Mouse (Mus musculus) layer of hippocampus, adult 2 months (tissue): ENCODE measurements at regions not wholly inside any gene's neighbourhood (a gene's known extent, or its start where the extent isn't known, plus 50 kb on each side); places are given as distances from the start of the nearest gene placed in this dataset.

ENCODE experiments used
- DNase-seq, 2 experiments: peaks; one replicate each; pipeline ENCODE4 v3.0.0; 2022; ENCODE audit warnings: low spot score in 2 of 2
- H3K27ac ChIP-seq: fragments of 200-600 bp; 2 replicates; pipeline ENCODE4 v1.8.1; 2022
- H3K4me3 ChIP-seq: fragments of 200-600 bp; 2 replicates; pipeline ENCODE4 v1.8.1; 2022; ENCODE audit warnings: mild to moderate bottlenecking
- CTCF ChIP-seq: fragments of 200-600 bp; conservative IDR thresholded peaks from 2 replicates; pipeline ENCODE4 v1.8.1; 2022; ENCODE audit warnings: antibody characterized with exemption, mild to moderate bottlenecking, moderate library complexity

DNA sequence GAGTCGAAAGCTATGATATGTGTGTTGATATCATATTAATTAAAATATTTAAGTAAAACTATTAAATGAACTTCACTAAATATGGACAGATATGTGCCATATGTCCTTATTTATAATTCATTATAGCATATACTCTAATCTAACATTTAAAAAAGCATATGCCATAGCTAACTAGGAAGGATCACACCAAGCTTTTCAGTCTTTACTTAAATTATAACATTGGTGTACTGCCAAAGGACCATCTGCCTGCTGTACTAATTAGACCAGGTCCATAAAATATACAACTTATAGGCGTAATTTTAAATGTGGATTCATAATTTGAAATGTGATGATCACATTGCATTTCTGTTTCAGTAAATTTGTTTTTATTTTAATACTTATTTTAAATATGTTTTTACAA lies 651.9 kb upstream of the Klhl1 start:
- no peak overlapping the region for H3K27ac ChIP-seq
- no peak overlapping the region for H3K4me3 ChIP-seq
- TF ChIP-seq CTCF, result no peak
- no peak for DNase-seq

GRCm38 (mm10) chr14:97165793-97166192 lies 646.9 kb upstream of the Klhl1 start:
- DNase-seq, result no peak

GRCm38 (mm10) chr14:97148997-97149653 lies 630.2 kb upstream of the Klhl1 start:
- DNase-seq, result no peak
- no peak overlapping the region for H3K4me3 ChIP-seq
- no peak overlapping the region for H3K27ac ChIP-seq
- TF ChIP-seq CTCF, result no peak

More at GRCm38 (mm10) chr14:97165793-97166192, 646.9 kb upstream of the Klhl1 start:
- Histone ChIP-seq H3K27ac (no peak overlapping the region), H3K4me3 (no peak overlapping the region)
- TF ChIP-seq CTCF, result no peak

DNA sequence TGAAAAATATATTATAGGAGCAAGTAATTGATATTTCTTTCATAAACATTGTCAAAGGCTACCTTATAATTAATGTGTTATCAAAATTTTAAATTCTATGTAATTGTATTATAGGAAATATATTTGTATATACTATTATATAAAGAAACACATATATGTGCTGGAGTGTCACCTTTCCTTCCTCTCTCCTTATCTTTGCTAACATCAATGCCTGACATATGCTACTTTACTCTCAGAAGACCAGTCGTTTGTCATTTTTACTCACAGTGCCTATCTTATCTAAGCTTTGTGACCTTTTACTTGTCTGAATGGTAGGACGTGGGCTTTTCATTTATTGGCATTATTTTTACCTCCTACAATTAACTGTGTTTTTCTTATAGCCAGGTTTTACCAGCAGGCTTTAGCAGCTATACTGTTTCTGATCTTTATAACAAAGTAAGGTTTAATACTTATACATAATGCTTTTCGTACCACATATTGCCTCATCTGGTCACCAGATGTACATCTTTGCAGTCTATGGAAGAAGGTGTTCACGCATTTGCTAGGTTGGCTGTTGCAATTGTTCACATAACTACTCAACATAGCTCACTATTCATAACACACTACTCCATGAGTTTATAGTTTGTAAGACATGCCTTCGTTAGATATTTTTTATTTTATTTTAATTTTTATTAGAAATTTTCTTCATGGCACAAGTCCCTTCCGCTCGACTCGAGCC lies 597.2 kb upstream of the Klhl1 start:
- no peak for TF ChIP-seq CTCF
- Histone ChIP-seq H3K27ac (no peak overlapping the region), H3K4me3 (no peak overlapping the region)
- no peak for DNase-seq

DNA sequence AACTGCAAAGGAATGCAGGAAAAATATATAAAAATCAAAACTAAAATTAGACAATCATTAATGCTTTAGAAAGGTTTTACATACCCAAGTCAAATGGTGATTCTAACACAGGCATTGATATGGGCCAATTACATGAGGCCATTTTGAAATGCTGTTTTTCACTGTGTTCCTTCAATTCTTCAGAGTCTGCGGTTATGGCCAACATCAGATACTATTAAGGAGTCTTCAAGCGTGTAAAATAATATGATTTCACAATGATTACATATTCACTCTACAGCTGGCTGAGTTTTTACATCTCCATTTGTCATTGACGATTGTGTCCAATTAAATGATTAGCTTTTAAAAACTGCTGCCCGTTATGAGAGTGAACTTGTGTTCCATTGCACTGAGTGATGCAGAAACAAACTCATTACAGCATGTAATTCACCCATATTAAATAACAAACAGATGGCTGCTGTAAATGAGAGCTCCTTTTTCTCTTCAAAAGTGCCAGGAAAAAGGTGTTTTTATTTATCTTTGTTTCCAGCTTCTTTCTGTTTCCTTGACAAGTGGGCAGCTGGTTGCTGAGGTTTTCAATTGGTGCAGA lies 582.3 kb upstream of the Klhl1 start:
- Histone ChIP-seq H3K4me3 (no peak overlapping the region), H3K27ac (no peak overlapping the region)
- no peak for TF ChIP-seq CTCF
- DNase-seq, result no peak

DNA sequence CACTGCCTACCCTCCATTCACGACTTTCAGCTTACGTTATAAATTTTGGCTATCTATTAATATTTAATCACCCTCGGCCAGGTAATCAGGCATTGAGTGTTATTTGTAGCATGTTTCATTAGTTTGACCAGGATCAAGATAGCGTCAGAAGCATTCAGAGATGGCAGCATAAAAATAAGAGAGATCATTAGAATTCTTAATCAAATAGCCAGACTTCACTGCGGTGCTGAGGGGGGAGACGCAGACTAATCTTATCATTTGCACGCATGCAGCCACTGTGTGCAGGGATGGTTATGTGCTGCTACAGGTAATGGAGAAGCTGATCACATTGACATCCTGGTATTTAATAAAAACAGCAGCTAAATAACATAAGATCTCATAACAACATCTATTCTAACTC lies 574.5 kb upstream of the Klhl1 start:
- Histone ChIP-seq H3K4me3 (no peak overlapping the region), H3K27ac (no peak overlapping the region)
- no peak for TF ChIP-seq CTCF
- DNase-seq, result no peak

- H3K27ac ChIP-seq, result no peak overlapping the region
- no peak for DNase-seq
- no peak overlapping the region for H3K4me3 ChIP-seq
- no peak for TF ChIP-seq CTCF
Observed at GRCm38 (mm10) chr14:97088863-97089262, 570.0 kb upstream of the Klhl1 start.

DNA sequence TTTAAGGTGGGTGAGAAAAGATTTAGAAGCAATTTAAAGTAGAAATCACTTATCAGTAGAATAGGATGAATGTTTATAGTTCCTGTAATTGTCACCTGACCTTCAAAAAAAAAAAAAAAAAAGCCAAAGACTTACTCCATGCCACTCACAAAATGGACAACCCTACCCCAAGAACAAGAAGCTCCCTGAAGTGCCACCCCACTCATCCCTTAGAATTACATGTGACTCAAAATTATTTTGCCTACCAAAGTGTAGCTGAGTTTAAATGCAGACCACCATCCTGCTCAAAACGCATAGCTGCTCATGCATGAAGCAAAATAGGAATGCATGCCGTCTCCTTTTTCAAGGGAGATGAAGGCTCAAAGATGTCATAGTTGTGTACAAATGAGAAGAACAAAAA lies 568.4 kb upstream of the Klhl1 start:
- DNase-seq, result no peak
- TF ChIP-seq CTCF, result no peak
- H3K27ac ChIP-seq, result no peak overlapping the region
- no peak overlapping the region for H3K4me3 ChIP-seq

DNA sequence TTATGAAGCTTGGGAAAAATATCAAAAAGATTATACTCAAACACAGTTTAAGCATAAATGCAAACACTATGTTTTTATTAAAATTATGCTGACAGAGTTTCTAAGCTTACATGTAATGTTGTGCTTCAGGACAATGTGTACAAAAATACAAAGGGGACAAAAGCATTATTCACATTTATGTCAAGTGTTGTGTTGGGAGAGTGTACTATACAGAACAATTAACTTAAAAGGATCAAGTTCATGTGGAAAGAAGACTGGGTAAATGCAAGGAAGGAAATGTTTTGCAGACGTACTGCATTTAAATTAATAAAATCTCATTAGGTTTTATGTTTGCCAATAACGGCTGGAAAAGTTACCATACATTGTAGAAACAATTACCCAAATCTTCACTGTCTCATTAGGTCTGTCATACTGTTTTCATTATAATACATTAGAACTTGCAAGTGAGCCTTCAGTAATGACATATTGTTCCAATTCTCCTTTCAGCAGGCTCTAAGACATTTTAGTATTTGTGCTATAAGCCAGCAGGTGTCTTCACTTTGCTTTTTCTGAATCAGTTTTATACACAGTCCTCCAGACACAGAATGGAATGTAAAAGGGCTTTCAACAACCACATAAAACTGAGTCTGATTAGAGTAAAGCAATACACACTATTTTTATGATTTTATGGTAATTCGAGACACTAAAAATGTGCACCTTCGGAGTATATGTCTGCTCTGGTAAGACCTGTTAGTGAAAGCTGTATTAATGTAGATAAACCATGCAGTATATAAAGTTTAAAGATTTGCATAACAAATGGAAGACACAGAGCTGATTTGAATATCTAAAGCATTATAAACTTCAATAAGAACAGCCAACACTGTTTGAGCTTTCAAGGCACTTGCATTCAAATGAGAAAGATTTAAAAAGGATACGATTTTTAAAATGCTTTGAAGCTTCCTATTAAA lies 567.7 kb upstream of the Klhl1 start:
- TF ChIP-seq CTCF, result no peak
- no peak for DNase-seq
- Histone ChIP-seq H3K27ac (no peak overlapping the region), H3K4me3 (no peak overlapping the region)

GRCm38 (mm10) chr14:97074808-97075207 lies 555.9 kb upstream of the Klhl1 start:
- H3K4me3 ChIP-seq, result no peak overlapping the region
- DNase-seq, result no peak
- TF ChIP-seq CTCF, result no peak
- no peak overlapping the region for H3K27ac ChIP-seq

DNA sequence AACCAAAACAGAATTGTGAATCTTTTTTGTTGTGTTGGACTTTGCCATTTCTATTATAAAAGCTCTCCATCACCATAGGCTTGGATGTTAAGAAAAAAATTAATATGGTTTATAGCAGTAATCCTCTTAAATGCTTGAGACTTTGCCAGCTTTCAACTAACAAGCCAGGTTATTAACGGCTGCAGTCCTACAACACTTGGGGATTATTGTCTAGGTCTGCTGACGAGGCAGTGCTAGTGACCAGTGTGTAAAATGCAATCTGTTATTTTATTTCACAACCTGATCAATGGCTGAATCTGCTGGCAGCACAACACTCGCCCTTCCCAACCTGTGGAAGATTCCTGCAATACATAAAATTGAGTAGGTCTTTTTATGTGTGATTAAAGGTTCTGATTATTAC lies 549.9 kb upstream of the Klhl1 start:
- no peak for DNase-seq
- TF ChIP-seq CTCF, result no peak
- Histone ChIP-seq H3K4me3 (no peak overlapping the region), H3K27ac (no peak overlapping the region)

DNA sequence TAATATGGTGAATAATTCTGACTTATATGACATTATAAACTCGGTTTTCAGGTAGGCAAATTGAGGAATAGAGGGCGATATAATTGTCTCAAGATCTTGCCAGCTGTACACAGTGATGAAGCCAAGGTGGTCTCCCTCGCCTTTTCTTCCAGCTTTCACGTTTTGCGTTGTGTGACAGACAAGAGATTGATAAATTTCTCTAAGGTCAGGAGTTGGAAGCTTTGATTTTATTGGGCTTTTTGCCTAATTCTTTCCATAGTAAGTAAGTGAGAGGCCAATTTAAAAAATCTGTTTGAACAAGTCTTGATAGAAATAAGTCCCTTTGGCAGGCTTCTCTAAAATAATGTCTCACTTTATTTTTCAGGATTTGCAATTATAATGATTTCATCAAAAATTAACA lies 549.4 kb upstream of the Klhl1 start:
- TF ChIP-seq CTCF, result no peak
- H3K4me3 ChIP-seq, result no peak overlapping the region
- no peak for DNase-seq
- H3K27ac ChIP-seq, result no peak overlapping the region

DNA sequence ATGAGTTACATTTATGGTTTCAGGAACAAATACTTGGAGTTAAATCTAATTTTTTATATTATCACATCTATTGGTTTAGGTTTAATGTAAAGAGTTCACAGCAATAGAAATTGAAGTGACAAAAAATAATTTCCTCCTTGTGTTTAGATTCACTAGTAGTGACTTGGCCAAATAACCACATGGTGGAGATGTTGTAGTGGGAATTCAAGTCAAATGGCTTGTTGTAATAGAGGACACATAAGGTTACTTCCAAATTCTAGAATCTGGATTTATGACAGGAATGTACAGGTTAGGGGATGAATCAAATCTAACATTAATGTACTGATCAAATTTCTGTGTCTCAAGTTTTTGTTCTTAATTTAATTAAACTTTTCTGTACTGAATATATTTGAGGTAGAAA lies 526.4 kb upstream of the Klhl1 start:
- peak; percentile 60 for TF ChIP-seq CTCF
- Histone ChIP-seq H3K27ac (no peak overlapping the region), H3K4me3 (no peak overlapping the region)
- DNase-seq, result no peak
